Mouse (Mus musculus) forebrain, embryonic 15.5 days (tissue): ENCODE results near the gene Cdc42bpg. TPM values are rescaled to one million over a fixed set of nuclear protein-coding genes. Genes with fewer than 3 reads are reported as not detected.

Experiments
- ATAC-seq: fragments of 200-750 bp; cut with Nextera tagmentation; replicated peaks from 2 replicates; pipeline ENCODE4 v1.8.0; 2017; ENCODE audit warnings: mild to moderate bottlenecking, moderate TSS enrichment, moderate library complexity
- H3K27ac ChIP-seq: fragments of 300-500 bp; sonication (generic); replicated peaks from 2 replicates; pipeline ENCODE4 v1.5.1; 2015; ENCODE audit warnings: mild to moderate bottlenecking, inconsistent platforms
- H3K27me3 ChIP-seq: fragments of 300-500 bp; sonication (generic); 2 replicates; pipeline ENCODE4 v1.6.1; 2015; ENCODE audit warnings: inconsistent platforms
- H3K36me3 ChIP-seq: fragments of 300-500 bp; sonication (generic); 2 replicates; pipeline ENCODE4 v1.6.1; 2015; ENCODE audit warnings: mild to moderate bottlenecking, inconsistent platforms
- H3K4me1 ChIP-seq: fragments of 300-500 bp; sonication (generic); 2 replicates; pipeline ENCODE4 v1.6.1; 2015; ENCODE audit warnings: inconsistent platforms
- H3K4me2 ChIP-seq: fragments of 300-500 bp; sonication (generic); replicated peaks from 2 replicates; pipeline ENCODE4 v1.6.1; 2015; ENCODE audit warnings: mild to moderate bottlenecking, inconsistent platforms
- H3K4me3 ChIP-seq: fragments of 300-500 bp; sonication (generic); 2 replicates; pipeline ENCODE4 v1.5.1; 2015; ENCODE audit warnings: mild to moderate bottlenecking, inconsistent platforms
- H3K9ac ChIP-seq: fragments of 300-500 bp; sonication (generic); replicated peaks from 2 replicates; pipeline ENCODE4 v1.6.1; 2015; ENCODE audit warnings: mild to moderate bottlenecking, inconsistent platforms
- H3K9me3 ChIP-seq: fragments of 300-500 bp; sonication (generic); 2 replicates; pipeline ENCODE4 v1.6.1; 2016; ENCODE audit warnings: inconsistent platforms
- WGBS: fragments of 180-500 bp; shearing (Covaris S2); methylation state at CpG from one replicate; pipeline ENCODE4 v1.1.7; 2015; ENCODE audit warnings: mixed read lengths; 5-methylcytosine and 5-hydroxymethylcytosine counted together
- polyA plus RNA-seq: library from polyadenylated mRNA; unstranded; fragments of >200 nt; fragmentation: Nextera tagmentation; extraction: Ambion mirVana; gene quantifications from 2 replicates; pipeline ENCODE4 v1.2.1, GENCODE M21; 2015

Cdc42bpg gene
- polyA plus RNA-seq, 1 experiment from 2014 or later = 0.67 TPM

GRCm38 (mm10) chr19:6339890-6340504 lies 33.7 kb downstream of the Cdc42bpg start:
- Histone ChIP-seq H3K9me3 (no peaks in the 10 kb centered on the region), H3K27ac (no peak overlapping the region), H3K9ac (no peak overlapping the region), H3K27me3 (no peaks in the 10 kb centered on the region), H3K36me3 (peaks cover 51% of the 10 kb centered on the region), H3K4me1 (peaks cover 34% of the 10 kb centered on the region), H3K4me3 (no peak overlapping the region), H3K4me2 (0 out of 2 replicates have a peak overlapping the region, but pooled peaks have one; percentile 73)
- ATAC-seq = no peak
- WGBS = 71% methylated on average over 15 of the region's 15 CpGs

- Histone ChIP-seq H3K9me3 (no peaks in the 10 kb centered on the region), H3K4me1 (peaks cover 31% of the 10 kb centered on the region), H3K27me3 (no peaks in the 10 kb centered on the region), H3K4me3 (peak within 1 kb of the TSS; percentile 45), H3K4me2 (peak within 1 kb of the TSS; percentile 73), H3K36me3 (peaks cover 59% of the 10 kb centered on the region), H3K9ac (peak within 1 kb of the TSS; percentile 47), H3K27ac (no peak within 1 kb of the TSS)
- WGBS = 8% methylated on average over 64 of the region's 72 CpGs
- peak; percentile 65 for ATAC-seq
These were observed 34.5 kb downstream of the Cdc42bpg start, which contains the start of gene Map4k2 for GRCm38 (mm10) chr19:6340524-6341452. Gene Map4k2, plus strand, starts transcription at chr19:6341135.

- Histone ChIP-seq H3K36me3 (peaks cover 67% of the 10 kb centered on the region), H3K9ac (peak overlapping the region; percentile 47), H3K4me1 (peaks cover 24% of the 10 kb centered on the region), H3K4me2 (peak overlapping the region; percentile 73), H3K4me3 (peak overlapping the region; percentile 45), H3K27ac (no peak overlapping the region), H3K27me3 (no peaks in the 10 kb centered on the region), H3K9me3 (no peaks in the 10 kb centered on the region)
- no peak for ATAC-seq
- WGBS = 12% methylated on average over 23 of the region's 23 CpGs
These were observed 35.3 kb downstream of the Cdc42bpg start for GRCm38 (mm10) chr19:6341453-6342077.

GRCm38 (mm10) chr19:6342276-6342933 lies 36.1 kb downstream of the Cdc42bpg start:
- peaks cover 72% of the 10 kb centered on the region for H3K36me3 ChIP-seq
- no peak for ATAC-seq

GRCm38 (mm10) chr19:6343066-6343925 lies 37.0 kb downstream of the Cdc42bpg start:
- H3K9ac ChIP-seq = no peak overlapping the region
- WGBS = 86% methylated on average over 19 of the region's 19 CpGs
- no peaks in the 10 kb centered on the region for H3K9me3 ChIP-seq
- H3K4me1 ChIP-seq = peaks cover 12% of the 10 kb centered on the region
- no peak overlapping the region for H3K4me2 ChIP-seq
- no peak for ATAC-seq
- no peak overlapping the region for H3K27ac ChIP-seq
- no peak overlapping the region for H3K4me3 ChIP-seq
- no peaks in the 10 kb centered on the region for H3K27me3 ChIP-seq
- H3K36me3 ChIP-seq = peaks cover 68% of the 10 kb centered on the region

More at GRCm38 (mm10) chr19:6342276-6342933, 36.1 kb downstream of the Cdc42bpg start:
- no peak overlapping the region for H3K4me3 ChIP-seq
- no peaks in the 10 kb centered on the region for H3K27me3 ChIP-seq
- H3K27ac ChIP-seq = no peak overlapping the region
- 80% methylated on average over 5 of the region's 5 CpGs for WGBS
- peaks cover 15% of the 10 kb centered on the region for H3K4me1 ChIP-seq
- H3K9me3 ChIP-seq = no peaks in the 10 kb centered on the region
- no peak overlapping the region for H3K4me2 ChIP-seq
- H3K9ac ChIP-seq = no peak overlapping the region

GRCm38 (mm10) chr19:6343996-6344395 lies 37.7 kb downstream of the Cdc42bpg start:
- Histone ChIP-seq H3K4me1 (peaks cover 12% of the 10 kb centered on the region), H3K4me3 (no peak overlapping the region), H3K36me3 (peaks cover 62% of the 10 kb centered on the region), H3K27me3 (no peaks in the 10 kb centered on the region), H3K9ac (no peak overlapping the region), H3K9me3 (no peaks in the 10 kb centered on the region), H3K27ac (no peak overlapping the region), H3K4me2 (no peak overlapping the region)
- ATAC-seq = no peak
- 91% methylated on average over 5 of the region's 5 CpGs for WGBS

- Histone ChIP-seq H3K27me3 (no peaks in the 10 kb centered on the region), H3K9me3 (no peaks in the 10 kb centered on the region), H3K4me3 (no peak overlapping the region), H3K27ac (no peak overlapping the region), H3K4me2 (no peak overlapping the region), H3K4me1 (peaks cover 5% of the 10 kb centered on the region), H3K9ac (no peak overlapping the region), H3K36me3 (peaks cover 50% of the 10 kb centered on the region)
- ATAC-seq = no peak
- 90% methylated on average over 5 of the region's 5 CpGs for WGBS
These were observed 39.8 kb downstream of the Cdc42bpg start for GRCm38 (mm10) chr19:6346023-6346422.

GRCm38 (mm10) chr19:6346661-6347060 lies 40.4 kb downstream of the Cdc42bpg start:
- WGBS = 84% methylated on average over 10 of the region's 10 CpGs
- peaks cover 50% of the 10 kb centered on the region for H3K36me3 ChIP-seq
- H3K9ac ChIP-seq = no peak overlapping the region
- no peaks in the 10 kb centered on the region for H3K27me3 ChIP-seq
- no peak overlapping the region for H3K4me2 ChIP-seq
- no peak overlapping the region for H3K27ac ChIP-seq
- H3K4me1 ChIP-seq = no peaks in the 10 kb centered on the region
- H3K9me3 ChIP-seq = no peaks in the 10 kb centered on the region
- ATAC-seq = no peak
- no peak overlapping the region for H3K4me3 ChIP-seq

- no peaks in the 10 kb centered on the region for H3K9me3 ChIP-seq
- H3K27ac ChIP-seq = no peak overlapping the region
- H3K4me1 ChIP-seq = no peaks in the 10 kb centered on the region
- H3K4me3 ChIP-seq = no peak overlapping the region
- WGBS = 91% methylated on average over 4 of the region's 4 CpGs
- no peaks in the 10 kb centered on the region for H3K27me3 ChIP-seq
- H3K9ac ChIP-seq = no peak overlapping the region
- H3K4me2 ChIP-seq = no peak overlapping the region
- ATAC-seq = no peak
- peaks cover 47% of the 10 kb centered on the region for H3K36me3 ChIP-seq
These were observed 41.4 kb downstream of the Cdc42bpg start for GRCm38 (mm10) chr19:6347615-6348014.

GRCm38 (mm10) chr19:6348717-6349116 lies 42.5 kb downstream of the Cdc42bpg start:
- H3K36me3 ChIP-seq = peaks cover 49% of the 10 kb centered on the region
- H3K9ac ChIP-seq = no peak overlapping the region
- 85% methylated on average over 9 of the region's 9 CpGs for WGBS
- H3K4me1 ChIP-seq = no peaks in the 10 kb centered on the region
- H3K4me2 ChIP-seq = no peak overlapping the region
- H3K4me3 ChIP-seq = no peak overlapping the region
- H3K27me3 ChIP-seq = no peaks in the 10 kb centered on the region
- ATAC-seq = no peak
- no peak overlapping the region for H3K27ac ChIP-seq
- no peaks in the 10 kb centered on the region for H3K9me3 ChIP-seq
